Mouse (Mus musculus): Measurements from ENCODE around the gene Cdk5rap2. TPM values are rescaled to one million over a fixed set of nuclear protein-coding genes. Genes with fewer than 3 reads are reported as not detected.

Cdk5rap2 gene
- polyA plus RNA-seq, 1 experiment, result 18.3 TPM

- no peak for DNase-seq
- 74% methylated on average over 5 of the region's 5 CpGs for WGBS
- TF ChIP-seq POLR2A (IDR thresholded peaks at IDR 0.05; ENCODE audit: borderline replicate concordance, insufficient read depth, low read length), result no peak
- TF ChIP-seq CTCF (IDR thresholded peaks at IDR 0.05; ENCODE audit: borderline replicate concordance, insufficient read depth, low read depth, low read length), result no peak
Measured at GRCm38 (mm10) chr4:70386206-70386605, 24.0 kb downstream of the Cdk5rap2 start.

GRCm38 (mm10) chr4:70377359-70377758 lies 32.9 kb downstream of the Cdk5rap2 start:
- TF ChIP-seq CTCF (IDR thresholded peaks at IDR 0.05; ENCODE audit: borderline replicate concordance, insufficient read depth, low read depth, low read length), result no peak
- no peak for TF ChIP-seq POLR2A (IDR thresholded peaks at IDR 0.05; ENCODE audit: borderline replicate concordance, insufficient read depth, low read length)
- WGBS, result 45% methylated on average over 4 of the region's 4 CpGs
- Histone ChIP-seq H3K4me1 (ENCODE audit: control insufficient read depth, insufficient read depth, low read length) (no peaks in the 10 kb centered on the region), H3K27me3 (ENCODE audit: control insufficient read depth, insufficient read depth, low read length) (no peaks in the 10 kb centered on the region), H3K4me3 (replicated peaks; ENCODE audit: insufficient read depth, low read depth, low read length) (no peak overlapping the region), H3K27ac (ENCODE audit: insufficient read depth, low read length) (no peak overlapping the region)
- DNase-seq, result peak; percentile 36 to 49

More at GRCm38 (mm10) chr4:70386206-70386605, 24.0 kb downstream of the Cdk5rap2 start:
- H3K27me3 ChIP-seq (ENCODE audit: control insufficient read depth, insufficient read depth, low read length), result no peaks in the 10 kb centered on the region
- H3K27ac ChIP-seq (ENCODE audit: insufficient read depth, low read length), result no peak overlapping the region
- no peaks in the 10 kb centered on the region for H3K4me1 ChIP-seq (ENCODE audit: control insufficient read depth, insufficient read depth, low read length)
- H3K4me3 ChIP-seq (replicated peaks; ENCODE audit: insufficient read depth, low read depth, low read length), result no peak overlapping the region

DNA sequence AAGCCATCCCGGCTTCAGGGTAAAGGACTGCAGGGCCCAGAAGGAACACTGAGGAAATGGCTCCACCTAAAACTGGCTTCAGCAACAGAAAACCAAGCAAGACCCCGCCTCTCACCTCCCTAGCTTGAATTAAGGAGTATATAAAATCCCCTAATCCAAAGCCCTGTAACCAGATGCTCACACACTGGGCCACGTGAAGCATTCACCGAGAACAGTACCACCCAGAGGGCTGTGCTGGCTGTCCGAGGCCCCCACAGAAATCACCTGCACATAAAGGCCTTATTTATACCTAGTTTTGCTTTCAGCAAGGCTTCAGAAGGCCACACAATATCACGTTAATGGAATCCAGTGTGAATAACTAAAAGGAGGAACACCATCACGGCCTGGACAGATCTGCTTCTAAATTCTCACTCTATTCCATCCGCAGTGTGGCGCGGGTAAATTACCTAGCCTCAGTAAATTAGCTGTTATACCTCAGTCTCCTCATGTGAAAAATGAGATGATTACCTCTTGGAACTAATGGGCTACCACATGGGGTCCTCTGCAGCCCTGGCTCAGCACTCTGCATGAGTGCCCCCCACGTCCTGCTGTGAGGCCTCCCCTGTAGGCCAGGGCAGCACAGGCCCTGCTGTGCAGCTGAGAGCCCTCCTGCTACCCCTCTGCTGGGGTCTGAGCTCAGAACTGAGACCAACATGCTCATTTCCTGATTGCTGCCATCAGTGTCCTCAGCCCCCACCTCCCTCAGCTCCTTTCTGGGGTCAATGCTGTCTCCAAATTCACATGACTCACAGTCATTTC lies 45.0 kb downstream of the Cdk5rap2 start:
- 81% methylated on average over 11 of the region's 11 CpGs for WGBS
- Histone ChIP-seq H3K27ac (ENCODE audit: insufficient read depth, low read length) (no peak overlapping the region), H3K4me3 (replicated peaks; ENCODE audit: insufficient read depth, low read depth, low read length) (no peak overlapping the region), H3K27me3 (ENCODE audit: control insufficient read depth, insufficient read depth, low read length) (no peaks in the 10 kb centered on the region), H3K4me1 (ENCODE audit: control insufficient read depth, insufficient read depth, low read length) (no peaks in the 10 kb centered on the region)
- no peak for DNase-seq
- TF ChIP-seq CTCF (IDR thresholded peaks at IDR 0.05; ENCODE audit: borderline replicate concordance, insufficient read depth, low read depth, low read length), result no peak
- TF ChIP-seq POLR2A (IDR thresholded peaks at IDR 0.05; ENCODE audit: borderline replicate concordance, insufficient read depth, low read length), result no peak

DNA sequence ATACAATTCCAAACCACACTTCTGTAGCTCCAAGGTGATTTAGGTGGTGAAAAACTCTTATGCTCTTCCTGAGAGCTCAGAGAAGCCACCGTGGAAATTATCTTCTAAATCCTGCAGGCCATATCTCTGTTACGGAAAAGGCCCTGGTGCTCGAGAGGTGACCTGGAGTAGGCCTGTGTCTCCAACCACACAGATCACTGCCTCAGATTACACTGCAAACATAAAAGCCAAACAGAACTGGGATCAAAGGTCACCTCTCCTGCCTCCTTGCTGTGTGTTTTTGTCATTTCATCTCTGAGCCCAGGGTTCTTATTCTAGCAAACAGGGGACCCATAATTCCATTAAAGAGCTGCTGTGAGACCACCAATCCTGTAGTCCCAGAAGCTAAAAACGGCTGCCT lies 48.9 kb downstream of the Cdk5rap2 start:
- Histone ChIP-seq H3K27ac (ENCODE audit: insufficient read depth, low read length) (no peak overlapping the region), H3K4me1 (ENCODE audit: control insufficient read depth, insufficient read depth, low read length) (no peaks in the 10 kb centered on the region), H3K4me3 (replicated peaks; ENCODE audit: insufficient read depth, low read depth, low read length) (no peak overlapping the region), H3K27me3 (ENCODE audit: control insufficient read depth, insufficient read depth, low read length) (no peaks in the 10 kb centered on the region)
- DNase-seq, result no peak
- TF ChIP-seq POLR2A (IDR thresholded peaks at IDR 0.05; ENCODE audit: borderline replicate concordance, insufficient read depth, low read length) (no peak), CTCF (IDR thresholded peaks at IDR 0.05; ENCODE audit: borderline replicate concordance, insufficient read depth, low read depth, low read length) (no peak)
- 76% methylated on average over 4 of the region's 4 CpGs for WGBS

DNA sequence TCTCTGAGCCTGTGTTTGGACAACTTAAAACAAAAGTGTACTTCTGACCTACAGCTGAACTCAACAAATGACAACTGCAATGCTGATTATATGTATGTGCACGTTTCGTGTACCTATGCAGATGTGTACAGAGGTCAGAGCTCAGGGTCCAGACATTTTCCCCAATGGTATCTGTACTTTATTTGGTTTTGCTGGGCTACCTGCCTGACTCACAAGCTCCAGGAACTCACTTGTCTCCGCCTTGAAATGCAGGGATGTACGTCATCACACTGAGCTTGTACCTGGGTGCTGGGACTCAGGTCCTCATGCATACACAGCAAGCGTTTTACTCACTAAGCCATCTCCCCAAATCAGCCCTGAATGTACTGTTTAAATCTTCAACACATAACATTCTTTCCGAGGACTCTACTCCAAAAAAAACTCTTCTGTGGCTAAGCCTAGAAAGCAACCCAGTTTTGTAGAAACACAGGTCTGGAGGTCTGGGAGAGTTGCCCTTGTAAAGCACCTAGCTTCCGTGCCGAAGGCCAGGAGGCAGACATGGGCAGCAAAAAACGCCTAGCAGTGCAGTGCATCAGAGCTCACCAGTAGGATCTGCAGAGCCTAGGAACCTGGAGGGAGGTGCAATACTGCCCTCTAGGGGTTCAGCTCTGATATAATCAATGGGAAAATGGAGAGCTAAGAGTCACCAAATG lies 54.4 kb downstream of the Cdk5rap2 start:
- TF ChIP-seq CTCF (IDR thresholded peaks at IDR 0.05; ENCODE audit: borderline replicate concordance, insufficient read depth, low read depth, low read length) (peak; percentile 86), POLR2A (IDR thresholded peaks at IDR 0.05; ENCODE audit: borderline replicate concordance, insufficient read depth, low read length) (no peak)
- 56% methylated on average over 9 of the region's 9 CpGs for WGBS
- Histone ChIP-seq H3K27me3 (ENCODE audit: control insufficient read depth, insufficient read depth, low read length) (no peaks in the 10 kb centered on the region), H3K4me1 (ENCODE audit: control insufficient read depth, insufficient read depth, low read length) (peaks cover 5% of the 10 kb centered on the region; the same call in 1 of the 2 replicates), H3K27ac (ENCODE audit: insufficient read depth, low read length) (no peak overlapping the region), H3K4me3 (replicated peaks; ENCODE audit: insufficient read depth, low read depth, low read length) (no peak overlapping the region)
- peak; percentile 66 to 73 for DNase-seq

GRCm38 (mm10) chr4:70354448-70354847 lies 55.8 kb downstream of the Cdk5rap2 start:
- no peak overlapping the region for H3K27ac ChIP-seq (ENCODE audit: insufficient read depth, low read length)
- 72% methylated on average over 14 of the region's 14 CpGs for WGBS
- TF ChIP-seq POLR2A (IDR thresholded peaks at IDR 0.05; ENCODE audit: borderline replicate concordance, insufficient read depth, low read length), result no peak
- no peak for TF ChIP-seq CTCF (IDR thresholded peaks at IDR 0.05; ENCODE audit: borderline replicate concordance, insufficient read depth, low read depth, low read length)
- no peak for DNase-seq
- H3K4me3 ChIP-seq (replicated peaks; ENCODE audit: insufficient read depth, low read depth, low read length), result no peak overlapping the region
- H3K4me1 ChIP-seq (ENCODE audit: control insufficient read depth, insufficient read depth, low read length), result peaks cover 5% of the 10 kb centered on the region; the same call in 1 of the 2 replicates
- H3K27me3 ChIP-seq (ENCODE audit: control insufficient read depth, insufficient read depth, low read length), result no peaks in the 10 kb centered on the region

GRCm38 (mm10) chr4:70353656-70354055 lies 56.6 kb downstream of the Cdk5rap2 start:
- H3K27ac ChIP-seq (ENCODE audit: insufficient read depth, low read length), result no peak overlapping the region
- no peak for TF ChIP-seq CTCF (IDR thresholded peaks at IDR 0.05; ENCODE audit: borderline replicate concordance, insufficient read depth, low read depth, low read length)
- no peak for TF ChIP-seq POLR2A (IDR thresholded peaks at IDR 0.05; ENCODE audit: borderline replicate concordance, insufficient read depth, low read length)
- no peak for DNase-seq
- peaks cover 5% of the 10 kb centered on the region; the same call in 1 of the 2 replicates for H3K4me1 ChIP-seq (ENCODE audit: control insufficient read depth, insufficient read depth, low read length)
- H3K4me3 ChIP-seq (replicated peaks; ENCODE audit: insufficient read depth, low read depth, low read length), result no peak overlapping the region
- 76% methylated on average over 3 of the region's 3 CpGs for WGBS
- H3K27me3 ChIP-seq (ENCODE audit: control insufficient read depth, insufficient read depth, low read length), result no peaks in the 10 kb centered on the region

Data from cerebellum, adult 2 months (tissue).